Mouse (Mus musculus): Measurements from ENCODE around the gene Lmod1. TPM values are rescaled to one million over a fixed set of nuclear protein-coding genes. Genes with fewer than 3 reads are reported as not detected.

The Lmod1 gene
- under 1 TPM in 1 of 2 experiments, not detected in 1; 0.15 TPM for polyA plus RNA-seq (2017; shearing (Covaris generic))

DNA sequence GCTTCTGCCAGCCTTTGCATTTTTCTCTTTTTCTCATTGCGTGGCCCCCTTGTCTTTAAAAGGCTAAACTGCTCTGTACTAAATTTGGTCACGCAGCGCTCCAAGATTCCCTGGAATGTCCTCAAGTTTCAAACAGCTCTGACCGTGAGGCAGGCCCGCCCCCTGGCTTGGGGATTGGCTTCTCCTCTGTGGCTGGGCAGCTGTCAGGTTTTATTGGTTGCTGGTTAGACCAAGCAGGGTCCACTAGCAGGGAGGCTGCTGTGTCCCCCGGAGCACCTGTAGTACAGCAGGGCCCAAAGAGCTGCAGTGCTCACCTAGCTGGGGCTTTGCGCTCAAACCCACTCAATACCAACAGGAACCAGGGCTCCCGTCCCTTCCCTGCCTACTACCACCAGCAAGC, at the start of gene Lmod1:
Gene Lmod1, plus strand, starts transcription at position 237 of the 400 bp plus-strand sequence.
- no peak for ATAC-seq

DNA sequence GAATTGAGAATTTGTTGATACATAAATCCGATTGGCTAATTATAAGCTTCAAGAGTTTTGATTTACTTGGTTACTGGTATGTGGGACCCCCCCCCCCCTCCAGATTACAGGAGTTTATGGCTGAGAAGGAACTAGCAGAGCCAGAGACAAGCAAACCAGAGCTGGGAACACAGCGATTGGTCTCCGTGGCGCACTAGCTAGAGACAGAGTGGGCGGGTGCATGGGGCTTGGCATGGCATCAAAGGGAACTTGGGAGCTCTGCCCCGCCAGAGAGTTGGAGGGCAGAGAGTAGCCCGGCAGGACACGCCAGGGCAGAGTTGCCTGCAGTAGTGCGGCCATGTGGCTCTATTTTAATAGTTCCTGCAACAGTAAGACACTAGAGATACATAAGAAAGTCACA, 44.0 kb upstream of the Lmod1 start:
- no peak for ATAC-seq

- no peak for ATAC-seq
These were observed 42.8 kb upstream of the Lmod1 start for GRCm38 (mm10) chr1:135281841-135282240.

GRCm38 (mm10) chr1:135282536-135283286, 41.9 kb upstream of the Lmod1 start:
- ATAC-seq: peak; percentile 14

GRCm38 (mm10) chr1:135283287-135283825, 41.3 kb upstream of the Lmod1 start:
- peak; percentile 53 for ATAC-seq

DNA sequence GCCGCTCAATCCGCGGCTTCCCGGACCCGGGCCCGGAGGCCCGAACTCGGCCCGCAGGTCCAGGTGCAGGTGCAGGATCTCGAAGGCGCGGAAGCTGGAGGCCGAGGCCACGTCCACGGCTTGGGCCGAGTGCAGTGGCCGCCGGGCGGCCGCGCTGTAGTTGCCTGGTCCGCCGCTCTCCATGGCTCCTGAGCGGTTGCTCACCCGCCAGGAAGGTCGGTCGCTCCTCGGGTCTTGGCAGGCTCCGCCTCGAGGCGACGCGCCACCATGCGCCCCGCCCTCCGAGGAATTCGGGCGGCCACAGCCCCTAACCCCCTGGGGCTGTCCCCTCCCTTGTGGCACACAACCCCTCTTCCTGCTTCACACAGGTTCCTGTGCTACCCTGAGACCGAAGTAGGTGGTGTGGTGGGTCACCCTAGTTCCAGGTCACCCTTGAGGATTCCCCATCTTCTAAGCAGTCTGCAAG, 40.7 kb upstream of the Lmod1 start, which contains the start of gene Rnpep:
Gene Rnpep, minus strand, starts transcription at position 259 of the 466 bp plus-strand sequence.
- ATAC-seq: peak; percentile 83

DNA sequence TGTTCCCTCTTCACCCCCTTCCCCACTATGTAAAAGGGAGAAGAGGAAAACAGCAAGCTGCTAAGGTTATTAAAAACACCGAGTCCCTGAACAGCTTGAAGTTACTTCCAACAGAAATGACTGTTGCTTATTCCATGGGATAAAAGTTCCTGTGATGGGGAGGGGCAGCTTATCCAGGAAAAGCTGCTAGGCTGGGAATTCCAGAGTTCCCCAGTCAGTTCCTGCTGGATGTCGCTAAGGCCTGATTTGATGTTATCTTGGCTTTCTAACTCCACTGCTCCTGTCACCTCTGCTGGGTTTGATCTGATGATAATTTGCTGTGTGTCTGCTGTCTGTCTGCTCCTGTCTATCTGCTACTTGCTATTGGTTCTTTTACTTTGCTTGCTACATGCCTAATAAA, 38.3 kb upstream of the Lmod1 start:
- no peak for ATAC-seq

GRCm38 (mm10) chr1:135290908-135291307, 33.7 kb upstream of the Lmod1 start:
- ATAC-seq: no peak

- no peak for ATAC-seq
These were observed 13.3 kb upstream of the Lmod1 start for GRCm38 (mm10) chr1:135311356-135311755.

DNA sequence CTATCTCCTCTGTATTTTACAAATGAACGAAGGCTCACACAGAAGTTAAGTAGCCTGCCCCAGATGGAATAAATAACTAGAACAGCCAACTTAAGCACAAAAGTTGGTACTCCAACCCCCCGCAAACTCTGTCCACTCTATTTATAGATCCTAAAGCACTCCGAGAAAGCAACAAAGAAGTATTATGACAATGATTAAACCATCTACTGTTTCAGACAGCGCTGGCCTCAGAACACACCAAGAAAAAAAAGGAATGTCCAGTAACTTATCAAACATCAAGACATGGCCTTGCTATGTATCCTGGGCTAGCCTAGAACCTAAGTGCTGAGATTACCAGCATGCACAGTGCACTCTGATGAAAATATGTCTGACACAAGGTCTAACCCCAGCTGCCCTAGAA, 12.4 kb upstream of the Lmod1 start:
- no peak for ATAC-seq

DNA sequence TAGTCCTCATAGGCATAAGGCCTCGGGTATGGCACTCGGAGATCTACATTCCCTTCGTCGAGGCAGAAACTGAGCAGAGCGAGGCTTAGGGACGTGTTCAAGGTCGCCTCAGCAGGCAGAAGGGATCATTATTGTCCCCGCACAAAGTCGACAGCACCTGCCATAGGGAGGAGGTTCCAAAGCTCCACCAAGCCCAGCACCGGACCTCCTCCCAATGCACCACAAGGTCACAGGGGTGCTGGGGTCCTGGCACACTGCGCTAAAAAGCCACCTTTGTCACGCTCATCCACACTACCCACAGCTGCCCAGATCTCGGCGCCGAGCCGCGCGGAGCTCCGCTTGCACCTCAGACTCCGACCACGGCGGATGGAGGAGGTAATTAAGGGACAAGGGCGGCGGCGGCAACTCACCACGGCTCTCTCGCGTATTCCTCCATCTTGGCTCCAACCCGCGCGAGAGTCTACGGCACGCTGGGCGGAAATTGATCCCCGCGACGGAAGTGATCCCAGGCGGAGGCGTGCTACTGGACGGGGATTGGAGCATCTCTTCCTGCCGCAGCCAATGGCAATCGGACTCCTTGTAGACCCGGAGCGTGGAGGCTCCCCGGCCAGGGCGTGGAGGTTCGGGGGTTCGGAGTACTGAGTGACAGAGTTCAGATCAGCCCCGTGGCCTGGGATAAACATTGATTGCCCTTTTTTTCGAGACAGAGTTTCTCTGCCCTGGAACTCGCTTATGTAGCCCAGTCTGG, 11.1 kb upstream of the Lmod1 start, which contains the start of gene Timm17a:
Gene Timm17a, minus strand, starts transcription at position 495 of the 748 bp plus-strand sequence.
- ATAC-seq: peak; percentile 100

- ATAC-seq: no peak
These were observed 1.2 kb upstream of the Lmod1 start for GRCm38 (mm10) chr1:135323367-135323901.

- no peak for ATAC-seq
These were observed 1.3 kb downstream of the Lmod1 start for GRCm38 (mm10) chr1:135325934-135326333.

DNA sequence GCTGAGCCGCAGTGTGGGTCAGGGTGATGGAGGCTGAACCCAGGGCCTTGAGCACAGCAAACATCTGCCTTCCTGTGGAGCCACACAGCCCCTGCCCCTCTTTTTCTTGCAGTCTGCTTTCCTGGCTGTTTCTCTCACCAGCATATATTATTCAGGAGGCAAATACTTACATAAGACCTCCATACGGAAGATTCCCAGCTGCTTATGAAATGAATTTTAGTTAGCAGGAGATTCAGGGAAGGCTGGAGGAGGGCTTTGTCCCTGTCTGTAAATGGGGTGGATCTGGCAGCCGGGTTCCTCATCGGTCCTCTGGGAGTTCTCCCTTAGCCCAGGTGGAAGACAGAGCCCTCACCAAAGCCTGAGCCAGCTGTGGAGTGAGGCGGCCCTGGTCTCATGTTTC, 3.8 kb downstream of the Lmod1 start:
- no peak for ATAC-seq

- no peak for ATAC-seq
These were observed 6.0 kb downstream of the Lmod1 start for GRCm38 (mm10) chr1:135330578-135330977.

DNA sequence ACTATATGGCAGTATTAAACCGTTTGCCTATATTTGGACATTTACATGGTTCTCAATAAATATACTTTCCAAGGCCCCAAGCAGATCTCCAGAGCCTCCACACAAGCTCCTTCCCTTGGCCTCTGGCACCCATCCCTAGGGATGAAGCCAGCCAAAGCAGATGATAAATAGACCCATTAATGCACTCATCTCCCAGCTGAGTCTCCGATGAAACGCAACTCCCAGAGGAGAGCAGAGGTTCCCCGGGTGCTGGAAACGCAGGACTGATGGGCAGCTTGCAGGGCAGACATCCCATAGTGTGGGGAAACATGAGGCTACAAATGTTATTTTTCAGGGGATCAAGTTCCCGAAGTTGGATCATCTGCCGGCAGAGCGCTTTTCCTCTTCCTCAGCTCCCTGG, 17.3 kb downstream of the Lmod1 start:
- ATAC-seq: no peak

DNA sequence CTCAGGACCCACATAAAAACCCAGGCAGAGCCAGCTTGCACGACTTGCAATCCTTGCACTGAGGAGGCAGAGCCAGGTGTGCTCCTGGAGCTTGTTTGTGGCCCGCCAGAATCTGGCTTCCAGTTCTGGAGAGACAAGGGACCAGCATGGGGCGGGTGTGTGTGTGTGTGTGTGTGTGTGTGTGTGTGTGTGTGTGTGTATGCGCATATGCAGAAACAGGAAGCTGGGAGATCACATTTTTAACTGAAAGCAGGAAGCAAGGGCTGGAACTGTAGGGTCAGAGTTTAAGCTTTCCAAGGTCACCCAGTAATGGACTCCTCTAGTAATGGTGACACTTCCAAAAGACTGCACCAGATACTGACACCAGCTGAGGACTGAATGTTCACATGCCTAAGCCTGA, 19.4 kb downstream of the Lmod1 start:
- ATAC-seq: no peak

GRCm38 (mm10) chr1:135346891-135347290, 22.3 kb downstream of the Lmod1 start:
- ATAC-seq: no peak

GRCm38 (mm10) chr1:135347498-135348169, 23.0 kb downstream of the Lmod1 start:
- ATAC-seq: no peak

- no peak for ATAC-seq
These were observed 27.3 kb downstream of the Lmod1 start for GRCm38 (mm10) chr1:135351953-135352352.

DNA sequence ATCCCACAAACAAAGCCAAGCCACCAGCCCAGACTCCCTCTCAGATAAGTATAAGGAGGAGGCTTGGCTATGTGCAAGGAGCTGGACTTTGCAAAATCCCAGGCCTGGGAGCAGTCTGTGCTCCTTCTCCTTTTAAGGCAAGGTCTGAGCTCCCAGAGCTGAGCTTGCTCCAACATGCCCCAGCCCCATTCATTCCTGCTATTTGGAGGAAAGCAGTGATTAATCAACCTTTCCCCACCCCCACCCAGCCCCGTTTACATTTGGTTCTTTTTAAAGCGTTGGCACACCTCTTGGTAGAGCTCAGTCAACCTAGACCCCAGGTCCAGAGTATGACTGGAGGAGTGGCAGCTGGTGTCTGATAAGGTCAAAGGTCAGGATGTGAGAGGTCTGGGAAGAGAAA, 34.5 kb downstream of the Lmod1 start:
- no peak for ATAC-seq

DNA sequence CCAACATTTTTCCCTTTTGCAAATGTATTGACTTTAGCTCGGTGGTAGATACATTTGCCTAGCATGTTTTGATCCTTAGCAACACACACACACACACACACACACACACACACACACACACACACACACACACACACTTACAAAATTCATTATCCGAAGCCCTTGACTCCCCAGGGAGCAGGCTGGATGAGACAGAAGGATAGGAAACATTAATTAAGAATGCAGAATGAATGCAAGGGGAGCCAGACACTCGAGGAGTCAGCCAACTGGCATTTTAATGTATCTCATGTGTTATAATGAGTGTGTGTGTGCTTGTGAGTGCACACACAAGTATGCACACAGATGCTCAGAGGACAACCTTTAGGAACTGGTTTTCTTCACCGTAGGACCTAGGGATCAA, 36.9 kb downstream of the Lmod1 start:
- ATAC-seq: no peak

GRCm38 (mm10) chr1:135362115-135362514, 37.5 kb downstream of the Lmod1 start:
- no peak for ATAC-seq

Measured in CD4-positive, CD25-positive, alpha-beta regulatory T cell, adult 4 months (primary cell).